Mouse (Mus musculus) MEL (cell line): ENCODE results near the gene Zdhhc8. TPM values are rescaled to one million over a fixed set of nuclear protein-coding genes. Genes with fewer than 3 reads are reported as not detected.

Experiments
- DNase-seq: peaks from one replicate; pipeline ENCODE4 v3.0.0; 2011; ENCODE audit warnings: low read depth, low spot score
- H3K27ac ChIP-seq: 2 replicates; pipeline ENCODE4 v1.5.1; 2012; ENCODE audit warnings: low read depth, mild to moderate bottlenecking, control low read depth, low read length, moderate library complexity; ENCODE audit not compliant: control insufficient read depth
- H3K27me3 ChIP-seq, 2 experiments: fragments of 150-350 bp in 1 of 2; sonication (generic) in 1 of 2; 2 replicates each; pipeline ENCODE4 v1.6.1; 2012; ENCODE audit warnings: low read length in 2 of 2, mild to moderate bottlenecking in 2 of 2, improper control_type of control experiment in 1 of 2, moderate library complexity in 1 of 2; ENCODE audit not compliant: insufficient read depth in 2 of 2, control insufficient read depth in 1 of 2
- H3K36me3 ChIP-seq, 2 experiments: 2 replicates each; pipeline ENCODE4 v1.6.1; 2012 to 2014; ENCODE audit warnings: low read length in 2 of 2, improper control_type of control experiment in 1 of 2, inconsistent platforms in 1 of 2, mild to moderate bottlenecking in 1 of 2; ENCODE audit not compliant: insufficient read depth in 2 of 2, control insufficient read depth in 1 of 2
- H3K4me1 ChIP-seq, 2 experiments: fragments of 150-350 bp in 1 of 2; sonication (generic) in 1 of 2; 2 replicates each; pipeline ENCODE4 v1.6.1; 2012; ENCODE audit warnings: low read length in 2 of 2, improper control_type of control experiment in 1 of 2, mild to moderate bottlenecking in 1 of 2; ENCODE audit not compliant: insufficient read depth in 2 of 2, control insufficient read depth in 1 of 2
- H3K4me3 ChIP-seq, 2 experiments: fragments of 150-350 bp in 1 of 2; sonication (generic) in 1 of 2; 2 replicates each; pipeline ENCODE4 v1.5.1; 2012; ENCODE audit warnings: low read depth in 2 of 2, low read length in 2 of 2, mild to moderate bottlenecking in 2 of 2, moderate library complexity in 2 of 2, control low read depth in 1 of 2, improper control_type of control experiment in 1 of 2; ENCODE audit not compliant: control insufficient read depth in 1 of 2, insufficient read depth in 1 of 2
- H3K79me2 ChIP-seq: 2 replicates; pipeline ENCODE4 v1.6.1; 2012; ENCODE audit warnings: mild to moderate bottlenecking, low read length, moderate library complexity; ENCODE audit not compliant: control insufficient read depth, poor library complexity, insufficient read depth
- H3K9ac ChIP-seq: 2 replicates; pipeline ENCODE4 v1.6.1; 2012; ENCODE audit warnings: low read depth, mild to moderate bottlenecking, control low read depth, low read length, moderate library complexity; ENCODE audit not compliant: control insufficient read depth, poor library complexity, severe bottlenecking
- H3K9me3 ChIP-seq: fragments of 150-350 bp; sonication (generic); replicated peaks from 2 replicates; pipeline ENCODE4 v1.6.1; 2012; ENCODE audit warnings: mild to moderate bottlenecking, low read length, improper control_type of control experiment, moderate library complexity; ENCODE audit not compliant: insufficient read depth
- BHLHE40 ChIP-seq: IDR thresholded peaks from 2 replicates; pipeline ENCODE4 v1.6.1; 2012; ENCODE audit warnings: low read depth, mild to moderate bottlenecking, inconsistent platforms, low read length, improper control_type of control experiment, borderline replicate concordance
- CHD1 ChIP-seq: IDR thresholded peaks from 2 replicates; pipeline ENCODE4 v1.6.1; 2012; ENCODE audit warnings: low read depth, mild to moderate bottlenecking, inconsistent platforms, low read length, improper control_type of control experiment
- CHD2 ChIP-seq: IDR thresholded peaks from 2 replicates; pipeline ENCODE4 v1.6.1; 2011; ENCODE audit warnings: low read length, improper control_type of control experiment
- ELF1 ChIP-seq: IDR thresholded peaks from 2 replicates; pipeline ENCODE4 v1.6.1; 2014; ENCODE audit warnings: low read depth, mild to moderate bottlenecking, inconsistent platforms, low read length, improper control_type of control experiment, moderate library complexity
- ETS1 ChIP-seq: IDR thresholded peaks from 2 replicates; pipeline ENCODE4 v1.6.1; 2012; ENCODE audit warnings: low read depth, mild to moderate bottlenecking, inconsistent platforms, low read length, improper control_type of control experiment, moderate library complexity
- GABPA ChIP-seq: IDR thresholded peaks from 2 replicates; pipeline ENCODE4 v1.6.1; 2012; ENCODE audit warnings: low read depth, mild to moderate bottlenecking, inconsistent platforms, low read length, improper control_type of control experiment, moderate library complexity
- GATA1 ChIP-seq: IDR thresholded peaks from 2 replicates; pipeline ENCODE4 v1.6.1; 2011; ENCODE audit warnings: low read depth, low read length, improper control_type of control experiment
- HCFC1 ChIP-seq: IDR thresholded peaks from 2 replicates; pipeline ENCODE4 v1.6.1; 2012; ENCODE audit warnings: low read depth, mild to moderate bottlenecking, inconsistent platforms, low read length, improper control_type of control experiment, moderate library complexity
- JUND ChIP-seq: IDR thresholded peaks from 2 replicates; pipeline ENCODE4 v1.6.1; 2011; ENCODE audit warnings: low read depth, mild to moderate bottlenecking, improper control_type of control experiment, low read length
- KAT2A ChIP-seq: conservative IDR thresholded peaks from 2 replicates; pipeline ENCODE4 v1.6.1; 2012; ENCODE audit warnings: low read depth, low read length, improper control_type of control experiment, inconsistent platforms
- MAX ChIP-seq: IDR thresholded peaks from 2 replicates; pipeline ENCODE4 v1.6.1; 2011; ENCODE audit warnings: low read length, improper control_type of control experiment
- MXI1 ChIP-seq: IDR thresholded peaks from 2 replicates; pipeline ENCODE4 v1.6.1; 2011; ENCODE audit warnings: mild to moderate bottlenecking, low read depth, low read length, improper control_type of control experiment
- MYB ChIP-seq: IDR thresholded peaks from 2 replicates; pipeline ENCODE4 v1.6.1; 2011; ENCODE audit warnings: mild to moderate bottlenecking, low read depth, low read length, improper control_type of control experiment
- NELFE ChIP-seq: IDR thresholded peaks from 2 replicates; pipeline ENCODE4 v1.6.1; 2011; ENCODE audit warnings: low read depth, low read length, improper control_type of control experiment
- NRF1 ChIP-seq: IDR thresholded peaks from 2 replicates; pipeline ENCODE4 v1.6.1; 2014; ENCODE audit warnings: low read depth, mild to moderate bottlenecking, inconsistent platforms, low read length, improper control_type of control experiment, moderate library complexity; ENCODE audit not compliant: poor library complexity, insufficient read depth, severe bottlenecking
- POLR2A ChIP-seq, 2 experiments: IDR thresholded peaks; 2 replicates each; pipeline ENCODE4 v1.6.1; 2011 to 2012; ENCODE audit warnings: low read length in 2 of 2, mild to moderate bottlenecking in 2 of 2, control low read depth in 1 of 2, improper control_type of control experiment in 1 of 2, low read depth in 1 of 2, moderate library complexity in 1 of 2; ENCODE audit not compliant: control insufficient read depth in 1 of 2, insufficient read depth in 1 of 2, poor library complexity in 1 of 2
- POLR2AphosphoS2 ChIP-seq: IDR thresholded peaks from 2 replicates; pipeline ENCODE4 v1.6.1; 2011; ENCODE audit warnings: low read length, improper control_type of control experiment
- RCOR1 ChIP-seq: IDR thresholded peaks from 2 replicates; pipeline ENCODE4 v1.6.1; 2012; ENCODE audit warnings: low read depth, mild to moderate bottlenecking, inconsistent platforms, low read length, improper control_type of control experiment
- SIN3A ChIP-seq: IDR thresholded peaks from 2 replicates; pipeline ENCODE4 v1.6.1; 2012; ENCODE audit warnings: low read length, improper control_type of control experiment, inconsistent platforms
- UBTF ChIP-seq: IDR thresholded peaks from 2 replicates; pipeline ENCODE4 v1.6.1; 2012; ENCODE audit warnings: low read depth, mild to moderate bottlenecking, inconsistent platforms, low read length, improper control_type of control experiment, moderate library complexity, borderline replicate concordance; ENCODE audit not compliant: insufficient read depth
- USF2 ChIP-seq, 2 experiments: IDR thresholded peaks; 2 replicates each; pipeline ENCODE4 v1.6.1; 2011 to 2012; ENCODE audit warnings: improper control_type of control experiment in 2 of 2, low read length in 2 of 2, borderline replicate concordance in 1 of 2, inconsistent platforms in 1 of 2, low read depth in 1 of 2, mild to moderate bottlenecking in 1 of 2; ENCODE audit not compliant: insufficient read depth in 1 of 2
- ZC3H11A ChIP-seq: IDR thresholded peaks from 2 replicates; pipeline ENCODE4 v1.6.1; 2012; ENCODE audit warnings: low read depth, mild to moderate bottlenecking, inconsistent platforms, low read length, improper control_type of control experiment
- ZMIZ1 ChIP-seq: IDR thresholded peaks from 2 replicates; pipeline ENCODE4 v1.6.1; 2012; ENCODE audit warnings: low read depth, mild to moderate bottlenecking, inconsistent platforms, low read length, improper control_type of control experiment, moderate library complexity
- polyA plus RNA-seq, 2 experiments: library from polyadenylated mRNA; stranded (reverse) in 1 of 2; unstranded in 1 of 2; fragments of >175 nt in 1 of 2; fragments of >200 nt in 1 of 2; gene quantifications; 2 replicates each; pipeline versions ENCODE4 v1.2.1 to v1.2.4; 2012; ENCODE audit warnings: low replicate concordance in 2 of 2, low read depth in 1 of 2; ENCODE audit not compliant: insufficient read length in 2 of 2, insufficient read depth in 1 of 2, missing spikeins in 1 of 2
- total RNA-seq: library from RNA; depleted of rRNA; stranded (reverse); fragments of 300-350 nt; gene quantifications from 2 replicates; pipeline ENCODE4 v1.2.3, GENCODE M21; 2012

The Zdhhc8 gene
- total and polyA plus RNA-seq, 3 experiments = 9.6 to 33.2 TPM; not detected in 1

DNA sequence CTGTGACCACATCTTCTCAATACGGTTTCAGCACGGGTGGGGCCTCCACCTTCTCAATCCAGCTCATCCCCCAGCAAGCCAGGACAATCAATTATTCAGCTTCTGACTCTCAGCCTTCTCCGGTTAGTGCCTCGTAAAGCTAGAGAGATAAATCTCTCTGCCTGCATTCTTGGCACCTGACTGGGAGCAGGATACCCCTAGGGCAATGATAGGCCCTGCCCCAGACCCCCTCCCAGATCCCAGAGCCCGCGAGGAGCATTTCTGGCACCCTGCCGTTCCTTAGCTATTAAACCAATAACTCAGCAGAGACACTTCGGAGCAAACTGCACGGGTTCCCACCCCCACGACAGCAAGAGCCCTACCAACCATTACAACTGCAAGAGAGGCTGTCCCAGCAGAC is 53.5 kb downstream of the Zdhhc8 start:
- Histone ChIP-seq H3K36me3 (peaks cover 0 to 9% of the 10 kb centered on the region in 2 experiments; a peak in 2 of 4 replicates), H3K27me3 (peaks cover 0 to 3% of the 10 kb centered on the region in 2 experiments; a peak in 2 of 4 replicates), H3K4me1 (peaks cover 1 to 9% of the 10 kb centered on the region in 2 experiments; a peak in 3 of 4 replicates), H3K79me2 (no peaks in the 10 kb centered on the region), H3K4me3 (no peak overlapping the region), H3K27ac (no peak overlapping the region), H3K9ac (no peak overlapping the region), H3K9me3 (no peaks in the 10 kb centered on the region)
- TF ChIP-seq MYB (no peak), USF2 (IDR thresholded peaks at IDR 0.05; ENCODE audit: borderline replicate concordance in 1 of 2, insufficient read depth in 1 of 2, low read depth in 1 of 2, low read length in 2 of 2) (no peak), SIN3A (no peak), CHD2 (no peak), ETS1 (no peak), BHLHE40 (no peak), JUND (no peak), POLR2A (IDR thresholded peaks at IDR 0.05; ENCODE audit: control insufficient read depth in 1 of 2, insufficient read depth in 1 of 2, low read depth in 1 of 2, low read length in 2 of 2, poor library complexity in 1 of 2) (no peak), RCOR1 (no peak)
- no peak for DNase-seq

DNA sequence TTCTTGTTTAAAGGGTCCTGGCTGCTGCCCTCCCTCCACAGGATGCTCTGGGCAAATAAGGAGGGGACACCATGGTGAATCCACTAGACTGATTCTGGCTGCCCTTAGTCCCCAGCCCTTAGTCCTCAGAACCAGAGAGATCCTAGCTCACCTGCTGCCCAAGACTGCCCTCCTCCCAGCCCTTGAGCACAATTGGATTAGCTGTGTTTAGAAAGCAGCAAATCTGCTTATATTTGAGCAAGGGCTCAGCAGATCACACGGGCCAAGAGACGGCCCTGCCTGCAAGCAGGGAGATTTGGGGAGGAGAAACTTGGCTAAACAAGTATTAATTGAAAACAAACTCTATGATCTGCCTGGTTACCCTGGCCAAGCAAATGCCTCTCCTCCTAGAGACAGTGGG is 55.3 kb downstream of the Zdhhc8 start:
- Histone ChIP-seq H3K27me3 (peaks cover 0 to 5% of the 10 kb centered on the region in 2 experiments; a peak in 2 of 4 replicates), H3K9ac (no peak overlapping the region), H3K4me1 (peaks cover 1 to 9% of the 10 kb centered on the region in 2 experiments; a peak in 3 of 4 replicates), H3K4me3 (no peak overlapping the region), H3K79me2 (no peaks in the 10 kb centered on the region), H3K9me3 (no peaks in the 10 kb centered on the region), H3K27ac (no peak overlapping the region), H3K36me3 (peaks cover 0 to 9% of the 10 kb centered on the region in 2 experiments; a peak in 2 of 4 replicates)
- no peak for TF ChIP-seq ETS1
- no peak for TF ChIP-seq NELFE
- TF ChIP-seq KAT2A = no peak
- TF ChIP-seq MYB = no peak
- no peak for TF ChIP-seq SIN3A
- TF ChIP-seq UBTF = no peak
- TF ChIP-seq ZMIZ1 = no peak
- no peak for TF ChIP-seq BHLHE40
- no peak for TF ChIP-seq MAX
- TF ChIP-seq CHD1 = no peak
- no peak for TF ChIP-seq HCFC1
- TF ChIP-seq POLR2A (IDR thresholded peaks at IDR 0.05; ENCODE audit: control insufficient read depth in 1 of 2, insufficient read depth in 1 of 2, low read depth in 1 of 2, low read length in 2 of 2, poor library complexity in 1 of 2) = no peak
- TF ChIP-seq MXI1 = no peak
- TF ChIP-seq ZC3H11A = no peak
- TF ChIP-seq GATA1 = no peak
- TF ChIP-seq GABPA = no peak
- TF ChIP-seq POLR2AphosphoS2 = no peak
- TF ChIP-seq USF2 (IDR thresholded peaks at IDR 0.05; ENCODE audit: borderline replicate concordance in 1 of 2, insufficient read depth in 1 of 2, low read depth in 1 of 2, low read length in 2 of 2) = no peak
- no peak for TF ChIP-seq ELF1
- TF ChIP-seq NRF1 = no peak
- no peak for DNase-seq
